Mouse (Mus musculus): ENCODE results near the gene Hoxd4.

DNA sequence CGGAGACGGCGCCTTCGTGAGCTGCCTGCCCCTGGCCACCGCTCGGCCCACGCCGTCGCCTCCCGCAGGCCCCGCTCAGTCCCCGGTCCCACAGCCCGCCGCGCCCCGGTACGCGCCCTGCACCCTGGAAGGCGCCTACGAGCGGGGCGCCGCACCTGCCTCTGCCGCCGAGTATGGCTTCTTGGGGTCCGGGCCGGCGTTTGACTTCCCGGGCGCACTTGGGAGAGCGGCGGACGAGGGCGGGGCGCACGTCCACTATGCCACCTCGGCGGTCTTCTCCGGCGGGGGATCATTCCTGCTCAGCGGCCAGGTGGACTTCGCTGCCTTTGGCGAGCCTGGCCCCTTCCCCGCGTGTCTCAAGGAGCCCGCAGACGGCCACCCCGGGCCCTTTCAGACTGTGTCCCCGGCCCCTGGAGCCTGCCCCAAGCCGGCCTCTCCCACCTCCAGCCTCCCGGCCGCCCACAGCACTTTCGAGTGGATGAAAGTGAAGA is 51.6 kb downstream of the Hoxd4 start:
- TF ChIP-seq POLR2A (IDR thresholded peaks at IDR 0.05; ENCODE audit: insufficient read length, low read depth), result no peak
- TF ChIP-seq TCF3 (IDR thresholded peaks at IDR 0.05; ENCODE audit: insufficient read length, low read depth), result no peak
- no peak for TF ChIP-seq MYOG (IDR thresholded peaks at IDR 0.05; ENCODE audit: control insufficient read depth in 1 of 3, insufficient read depth in 1 of 3, insufficient read length in 2 of 3, low read depth in 2 of 3)
- no peak for TF ChIP-seq POLR2AphosphoS2 (IDR thresholded peaks at IDR 0.05; ENCODE audit: insufficient read length, low read depth)

Data from myocyte (in vitro differentiated cells).